Mouse (Mus musculus) hindlimb bud, embryonic 11.5 days (tissue): ENCODE results near the gene Fbxw14.
"Not testable (repeated sequence)": the region's sequence is repeated elsewhere in the genome, so short reads cannot be mapped to it uniquely, and the experiment has no call there.

Experiments
- DNase-seq: peaks from one replicate; pipeline ENCODE4 v3.0.0-alpha.2; 2012; ENCODE audit warnings: low read depth, low spot score; ENCODE audit errors: extremely low spot score

The Fbxw14 gene

DNA sequence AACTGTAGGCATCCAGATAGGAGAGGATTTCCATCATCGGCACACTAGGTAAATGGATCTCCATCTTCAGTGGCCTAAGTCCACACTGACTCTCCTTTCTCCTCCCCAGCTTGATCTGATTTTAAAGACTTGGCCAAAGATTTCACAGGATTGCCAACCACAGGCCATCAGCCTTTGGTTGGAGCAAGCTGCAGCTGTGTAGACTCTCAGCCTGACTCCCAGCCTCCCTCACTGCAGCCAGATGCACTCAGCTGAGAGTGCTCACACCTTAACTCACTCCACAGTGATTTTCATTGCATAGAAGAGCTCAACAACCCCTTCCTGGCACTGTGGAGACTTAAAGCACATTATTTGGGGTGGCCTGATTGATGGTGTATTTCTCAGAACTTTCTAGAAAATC, at the start of gene Fbxw14:
Gene Fbxw14 (minus strand): TSS at position 101 of the 400 bp plus-strand sequence.
- not testable (repeated sequence) for DNase-seq

- no peak for DNase-seq
Observed at GRCm38 (mm10) chr9:109263041-109263440, 24.4 kb downstream of the Fbxw14 start.

- no peak for DNase-seq
Observed at GRCm38 (mm10) chr9:109234654-109235053, 52.8 kb downstream of the Fbxw14 start, which contains the start of gene Fbxw20. TSS of gene Fbxw20 (minus strand) at chr9:109234754.
